Mouse (Mus musculus) mouse embryonic stem cell (cell line): ENCODE data around the gene Gm20517.

Experiments
- in situ Hi-C, 2 experiments: fragments of 300-500 bp; cut with MboI; formaldehyde crosslinking; loops; 1 replicate in 1 of 2; 3 replicates in 1 of 2; pipeline ENCODE4 v1.14.3; 2019 to 2020; ENCODE audit warnings: low sequenced_read_pairs in 2 of 2, low pct_unique_long_range_greater_than_20kb in 1 of 2, mixed read lengths in 1 of 2; ENCODE audit not compliant: unreplicated experiment in 1 of 2

Gm20517 gene

DNA sequence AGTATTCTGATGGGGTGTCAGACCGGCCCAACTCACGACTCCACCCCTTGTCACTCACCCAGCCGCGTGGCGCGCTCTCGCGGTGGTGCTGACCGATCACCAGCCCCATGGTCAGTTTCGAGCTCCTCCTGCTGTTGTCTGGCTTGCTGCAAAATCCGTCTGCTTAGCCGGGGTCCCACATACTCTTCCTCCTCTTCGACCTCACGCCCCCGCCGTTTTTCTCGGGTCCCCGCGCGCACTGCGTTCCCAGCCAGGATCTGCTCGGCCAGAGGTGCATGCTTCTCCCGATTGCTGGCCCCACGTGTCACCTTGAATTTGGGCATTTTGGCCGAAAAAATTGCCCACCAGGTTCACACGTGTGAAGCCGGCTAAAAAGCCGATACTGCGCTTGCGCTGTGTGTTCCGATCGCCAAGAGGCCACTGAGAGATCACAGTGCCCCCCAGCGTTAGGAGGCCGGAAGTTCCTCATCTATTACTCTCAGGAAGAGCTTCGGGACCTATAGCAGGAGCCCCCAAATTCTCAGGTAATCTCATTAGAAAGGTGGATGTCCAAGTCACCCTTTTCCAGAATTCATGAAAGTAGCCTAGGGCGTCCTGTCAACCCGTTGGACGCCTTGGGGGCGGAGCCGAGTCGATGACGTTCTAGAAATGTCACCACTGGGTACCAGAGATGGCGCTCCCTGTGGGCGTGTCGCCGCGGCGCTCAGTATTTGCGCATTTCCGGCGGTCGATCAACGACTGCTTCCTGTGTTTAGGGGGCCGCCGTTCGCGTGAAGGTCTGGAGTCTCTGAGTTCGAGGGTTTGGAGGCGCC is at the start of gene Gm20517, which contains the start of the genes Bysl and Med20:
Gene Gm20517 (plus strand): TSS at position 741 of the 812 bp plus-strand sequence.
Gene Bysl (minus strand): TSS at position 644 of the 812 bp plus-strand sequence.
Gene Med20 (plus strand): TSS at position 734 of the 812 bp plus-strand sequence.
- in situ Hi-C loops, result no loop called here

DNA sequence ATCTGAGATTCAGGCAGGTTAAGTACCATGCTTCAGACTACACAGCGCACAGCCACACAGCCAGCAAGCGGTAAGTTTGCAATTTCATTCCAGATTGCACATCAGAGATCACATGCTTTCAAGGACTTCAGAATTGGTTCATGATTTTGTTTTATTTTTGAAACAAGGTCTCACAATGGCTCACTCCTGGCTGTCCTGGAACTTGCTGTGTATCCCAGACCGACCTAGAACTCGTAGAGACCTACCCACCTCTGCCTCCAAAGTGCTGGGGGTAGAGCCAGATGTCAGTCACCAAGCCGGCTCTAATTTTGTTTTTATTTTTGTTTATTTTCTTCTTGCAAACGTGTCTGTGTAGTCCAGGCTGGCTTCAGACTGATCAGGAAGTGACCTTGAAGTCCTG is 48.5 kb upstream of the Gm20517 start:
- in situ Hi-C loops, result no loop called here

DNA sequence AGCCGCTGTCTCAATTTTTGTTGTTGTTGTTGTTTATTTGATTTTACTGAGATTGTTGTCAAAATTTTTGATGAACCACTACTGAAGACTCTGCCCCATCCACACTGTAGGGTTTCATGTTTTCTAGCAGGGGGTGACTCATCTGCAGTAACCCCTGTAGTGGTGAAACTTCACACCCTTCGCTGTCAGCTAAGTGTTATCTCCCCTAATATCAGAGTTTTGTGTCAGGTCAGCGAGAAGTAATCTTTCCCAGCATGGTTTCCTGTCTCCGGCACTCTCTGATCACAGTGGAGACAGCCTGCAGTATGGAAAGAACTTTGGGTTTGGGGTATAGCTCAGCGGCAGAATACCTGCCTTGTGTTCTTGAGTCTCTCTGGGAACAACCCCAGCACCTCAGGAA is 46.8 kb upstream of the Gm20517 start:
- in situ Hi-C loops, result loop anchor here in 1 of 2 experiments (5.0 kb wide), 1 partner anchor 52 kb away; no protein-coding TSS in a partner anchor

DNA sequence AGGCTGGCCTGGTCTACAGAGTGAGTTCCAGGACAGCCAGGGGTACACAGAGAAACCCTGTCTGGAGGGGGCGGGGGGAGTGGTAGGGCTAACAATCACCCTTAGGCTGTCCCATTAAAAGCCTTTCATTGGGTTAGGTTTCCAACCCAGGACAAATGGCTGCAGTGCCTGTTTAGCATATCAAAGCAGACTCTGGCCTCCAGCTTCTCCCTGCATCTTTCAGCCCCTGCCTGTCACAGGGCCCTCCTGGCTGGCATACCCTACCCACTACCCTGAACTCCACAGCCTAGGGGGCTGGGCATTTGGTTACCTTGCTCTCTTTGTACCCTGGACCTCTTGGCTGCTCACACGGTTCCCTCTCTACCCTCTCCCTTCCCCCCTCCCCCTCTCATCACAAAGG is 45.3 kb upstream of the Gm20517 start:
- in situ Hi-C loops, result loop anchor here in 1 of 2 experiments (5.0 kb wide), 1 partner anchor 54 kb away; no protein-coding TSS in a partner anchor

DNA sequence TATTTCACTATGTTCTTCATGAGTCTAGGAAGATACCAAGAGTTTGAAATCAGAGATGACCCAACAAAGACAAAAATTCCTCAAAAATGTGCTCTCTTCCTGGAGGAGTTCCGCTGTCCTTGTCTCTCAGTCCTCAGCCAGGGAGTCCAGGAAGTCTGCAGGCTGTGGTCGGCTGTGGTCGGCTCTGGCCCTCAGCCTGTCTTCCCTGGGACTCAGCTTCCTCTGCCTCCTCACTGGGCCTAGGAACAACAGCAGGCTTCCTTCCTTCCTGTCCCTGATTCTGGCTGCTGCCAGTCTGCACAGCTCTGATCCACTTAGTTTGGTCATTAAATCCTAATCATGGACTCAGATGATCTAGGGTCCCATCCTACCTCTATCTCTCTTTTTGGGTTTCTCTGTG is 44.1 kb upstream of the Gm20517 start:
- in situ Hi-C loops, result loop anchor here in 1 of 2 experiments (5.0 kb wide), 1 partner anchor 55 kb away; no protein-coding TSS in a partner anchor

DNA sequence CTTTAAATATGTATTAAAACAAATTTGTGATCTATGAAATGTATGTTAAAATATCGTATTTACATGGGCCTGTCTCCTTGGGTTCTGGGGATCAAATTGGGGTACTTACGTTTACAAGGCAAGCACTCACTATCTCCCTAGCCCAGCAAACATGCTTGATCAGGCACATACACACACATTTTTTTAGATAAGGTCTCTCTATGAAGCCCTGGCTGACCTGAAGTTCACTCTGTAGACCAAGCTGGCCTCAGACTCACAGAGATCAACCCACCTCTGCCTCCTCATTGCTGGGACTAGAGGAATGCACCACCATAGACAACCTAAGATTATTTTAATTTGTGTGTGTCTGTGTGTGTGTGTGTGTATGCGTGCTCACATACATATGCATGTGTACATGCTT is 43.0 kb upstream of the Gm20517 start:
- in situ Hi-C loops, result loop anchor here in 1 of 2 experiments (5.0 kb wide), 1 partner anchor 56 kb away; no protein-coding TSS in a partner anchor

DNA sequence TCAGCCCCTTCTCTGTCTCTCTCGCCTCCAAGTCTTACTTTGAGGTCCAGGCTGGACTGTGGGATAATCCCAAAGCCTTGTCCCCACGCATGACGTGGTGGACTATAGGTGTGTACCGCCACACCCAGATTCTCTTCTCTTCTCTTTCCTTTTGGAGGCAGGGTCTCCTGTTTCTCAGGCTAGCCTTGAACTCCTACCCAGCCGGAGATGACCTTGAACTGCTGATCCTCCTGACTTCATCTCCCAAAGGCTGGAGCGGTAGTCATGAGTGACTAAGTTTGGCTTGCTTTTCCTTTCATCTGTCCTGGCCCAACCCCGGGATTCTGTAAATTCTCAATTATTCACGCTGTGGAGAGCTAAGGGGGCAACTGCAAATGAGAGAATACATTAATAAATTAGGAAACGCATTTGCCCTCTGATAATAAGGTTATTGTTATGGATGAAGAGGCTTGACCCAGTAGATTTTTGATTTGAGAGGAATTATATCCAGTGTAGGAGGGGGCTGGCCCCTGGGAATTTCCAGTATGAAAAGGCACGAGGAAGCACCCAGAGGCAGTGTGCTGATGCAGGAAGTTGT is 42.4 kb upstream of the Gm20517 start:
- in situ Hi-C loops, result loop anchor here in 1 of 2 experiments (5.0 kb wide), 1 partner anchor 57 kb away; no protein-coding TSS in a partner anchor

DNA sequence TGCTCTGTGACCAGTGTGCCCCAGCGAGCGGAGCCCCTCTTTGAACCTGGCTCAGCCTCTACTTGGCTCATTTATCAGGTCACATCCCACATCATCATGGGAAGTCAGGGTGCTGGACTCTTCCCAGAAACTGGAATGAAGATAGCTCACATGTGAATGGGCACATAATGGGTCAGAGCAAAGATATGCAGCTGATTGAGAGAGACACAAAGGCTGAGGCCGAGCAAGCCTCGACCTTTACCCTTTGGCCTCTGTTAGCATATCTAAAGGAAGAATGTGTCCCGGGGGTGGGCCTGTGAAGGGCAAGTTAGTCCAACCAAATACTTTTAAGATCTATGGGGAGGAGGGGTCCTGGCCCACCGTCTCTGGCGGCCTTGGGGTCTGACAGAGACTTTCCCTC is 39.8 kb upstream of the Gm20517 start:
- in situ Hi-C loops, result no loop called here

DNA sequence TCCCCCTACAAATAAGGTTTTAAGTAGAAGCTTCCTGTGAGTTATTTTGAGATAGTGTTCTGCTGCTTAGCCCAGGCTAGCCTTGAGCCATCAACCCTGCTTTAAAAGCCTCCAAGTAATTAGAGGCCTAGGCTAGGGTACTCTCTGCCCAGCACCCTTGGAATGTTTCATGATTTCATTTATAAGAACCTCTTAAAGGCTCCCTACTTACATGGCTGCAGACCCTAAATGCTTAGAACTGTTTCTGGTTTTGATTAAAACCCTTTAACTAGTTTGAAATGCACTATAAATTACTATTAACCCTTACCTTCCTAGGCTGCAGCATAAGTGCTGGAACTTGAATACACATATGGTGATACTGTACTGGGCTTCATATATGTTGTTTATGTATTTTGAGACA is 39.0 kb upstream of the Gm20517 start:
- in situ Hi-C loops, result no loop called here

DNA sequence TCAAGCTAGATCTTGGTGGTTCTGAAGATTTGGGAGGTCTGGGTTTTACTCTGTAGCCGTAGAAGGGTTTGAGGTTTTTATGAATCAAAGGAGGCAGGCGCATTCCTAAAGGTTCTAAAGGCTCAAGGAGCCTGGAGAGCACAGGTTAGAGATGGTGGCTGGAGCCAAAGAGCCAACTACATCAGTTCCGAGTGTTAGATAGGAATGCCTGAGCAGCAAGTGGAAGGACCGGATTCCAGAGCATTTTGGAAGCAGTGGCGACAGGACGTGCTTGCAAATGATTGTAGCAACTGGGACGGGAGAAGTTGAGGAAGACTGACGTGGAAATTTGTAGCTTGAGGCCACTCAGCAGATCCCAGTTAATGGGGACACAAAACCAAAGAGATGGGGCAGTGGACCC is 37.4 kb upstream of the Gm20517 start:
- in situ Hi-C loops, result no loop called here

DNA sequence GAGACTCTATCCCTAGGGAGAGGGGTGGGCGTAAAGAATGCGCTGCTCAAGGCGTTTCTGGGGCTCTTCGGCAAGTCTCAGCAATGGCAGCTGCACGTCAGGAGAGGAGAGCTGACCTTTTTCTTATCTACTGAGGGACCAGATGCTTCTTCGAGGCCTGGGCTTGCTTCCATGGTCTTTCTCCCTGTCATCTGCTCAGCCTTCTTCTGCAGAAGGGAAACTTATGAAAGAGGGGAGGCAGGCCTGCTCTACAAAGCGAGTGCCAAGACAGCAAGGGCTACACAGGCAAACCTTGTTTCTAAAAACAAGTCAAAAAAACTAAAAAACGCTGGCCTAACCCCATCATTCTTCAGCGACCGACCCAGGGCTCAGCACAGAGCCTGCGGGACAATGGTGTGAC is 36.6 kb upstream of the Gm20517 start:
- in situ Hi-C loops, result no loop called here

DNA sequence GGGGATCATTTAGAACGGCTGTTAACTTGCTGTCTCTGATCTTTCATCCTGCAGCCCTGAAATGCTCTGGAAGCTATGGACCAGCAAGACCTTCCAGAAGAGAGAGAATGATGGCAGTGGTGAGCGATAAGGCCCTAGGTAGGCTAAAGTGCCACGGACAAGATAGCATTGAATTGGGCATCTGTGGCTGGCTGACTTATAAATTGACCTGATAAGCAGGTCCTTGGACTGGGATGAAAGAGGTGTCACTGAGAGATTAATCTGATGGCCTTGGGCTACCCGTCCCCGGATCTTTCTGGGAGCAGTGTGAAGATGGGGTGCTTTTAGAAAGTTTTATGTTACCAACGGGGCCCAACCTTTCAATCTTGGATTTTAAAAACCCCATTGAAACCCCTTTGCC is 32.7 kb upstream of the Gm20517 start:
- in situ Hi-C loops, result no loop called here

DNA sequence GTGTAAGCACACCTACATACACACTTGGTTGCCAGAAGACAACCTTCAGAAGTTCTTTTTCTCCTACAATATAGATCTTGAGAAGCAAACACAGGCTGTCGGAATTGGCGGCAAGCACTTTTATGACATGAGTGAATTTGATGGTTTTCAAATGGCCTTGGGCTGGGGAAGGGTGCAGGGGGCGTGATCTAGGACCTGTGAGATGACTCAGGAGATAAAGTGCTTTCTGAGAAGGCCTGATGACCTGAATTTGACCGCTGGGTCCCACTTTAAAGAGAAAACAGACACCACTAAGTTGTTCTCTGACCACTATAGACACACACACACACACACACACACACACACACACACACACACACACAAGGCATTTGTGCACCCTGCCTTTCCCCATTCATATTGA is 30.4 kb upstream of the Gm20517 start:
- in situ Hi-C loops, result loop anchor here in 1 of 2 experiments (5.0 kb wide), 1 partner anchor 54 kb away; no protein-coding TSS in a partner anchor

DNA sequence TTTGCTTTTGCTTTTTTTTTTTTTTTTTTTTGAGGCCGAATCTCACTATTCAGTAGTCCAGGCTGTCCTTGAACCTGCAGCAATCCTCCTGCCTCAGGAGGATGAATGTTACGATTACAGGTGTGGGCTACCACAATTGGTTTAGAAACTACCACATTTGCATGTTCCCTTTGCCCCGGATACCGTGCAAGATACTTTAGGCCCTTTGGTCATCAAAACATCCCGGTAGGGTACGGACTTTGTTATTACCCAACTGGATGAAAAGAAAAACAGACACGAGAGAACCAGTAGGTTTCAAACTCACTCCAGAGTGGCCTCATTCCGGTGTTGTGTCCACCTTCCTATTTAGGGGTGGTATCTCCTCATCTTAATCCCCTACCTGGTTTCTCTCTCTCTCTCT is 22.9 kb upstream of the Gm20517 start:
- in situ Hi-C loops, result no loop called here

DNA sequence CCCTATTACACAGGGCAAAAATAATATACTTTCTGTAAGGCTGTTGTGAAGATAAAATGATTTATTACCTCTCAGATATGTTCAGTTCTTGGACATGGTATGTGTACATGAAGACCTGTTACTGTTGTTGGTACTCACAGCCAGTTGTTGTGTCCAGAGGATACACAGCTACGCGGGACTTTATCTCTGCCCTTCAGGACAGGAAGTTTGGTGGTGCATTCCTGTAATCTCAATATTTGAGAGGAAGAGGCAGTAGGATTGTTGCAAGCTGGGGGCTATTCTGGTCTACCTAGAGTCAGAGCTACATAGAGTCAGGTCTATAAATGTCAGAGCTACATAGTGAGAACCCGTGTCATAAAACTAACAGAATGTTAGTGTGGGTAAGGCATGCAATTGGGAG is 20.3 kb upstream of the Gm20517 start:
- in situ Hi-C loops, result loop anchor here in 1 of 2 experiments (10.0 kb wide), 1 partner anchor 76 kb away; no protein-coding TSS in a partner anchor

DNA sequence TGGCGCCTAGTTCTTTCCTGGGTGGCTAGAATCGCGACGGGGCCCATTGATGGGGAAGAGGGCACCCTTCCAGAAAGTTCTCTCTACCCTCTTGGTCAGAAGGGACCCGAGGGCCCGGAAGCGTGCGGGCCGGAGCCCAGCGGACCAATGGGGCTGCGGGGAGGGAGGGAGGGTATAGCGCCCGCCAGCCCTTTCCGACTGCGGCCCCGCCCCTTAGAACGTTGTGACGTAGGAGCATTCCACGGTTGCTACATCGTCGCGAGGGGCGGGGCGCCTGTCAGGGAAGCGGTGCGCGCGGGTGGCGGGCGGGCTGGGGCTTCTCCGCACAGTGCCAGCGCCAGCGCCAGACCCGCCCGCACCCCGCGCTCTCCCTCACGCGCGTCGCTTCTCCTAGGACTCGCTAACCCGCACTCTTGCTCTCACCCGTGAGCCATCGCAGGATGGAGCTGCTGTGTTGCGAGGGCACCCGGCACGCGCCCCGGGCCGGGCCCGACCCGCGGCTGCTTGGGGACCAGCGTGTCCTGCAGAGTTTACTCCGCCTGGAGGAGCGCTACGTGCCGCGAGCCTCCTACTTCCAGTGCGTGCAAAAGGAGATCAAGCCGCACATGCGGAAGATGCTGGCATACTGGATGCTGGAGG is 18.1 kb upstream of the Gm20517 start:
- in situ Hi-C loops, result loop anchor here in 1 of 2 experiments (10.0 kb wide), 1 partner anchor 79 kb away; no protein-coding TSS in a partner anchor

DNA sequence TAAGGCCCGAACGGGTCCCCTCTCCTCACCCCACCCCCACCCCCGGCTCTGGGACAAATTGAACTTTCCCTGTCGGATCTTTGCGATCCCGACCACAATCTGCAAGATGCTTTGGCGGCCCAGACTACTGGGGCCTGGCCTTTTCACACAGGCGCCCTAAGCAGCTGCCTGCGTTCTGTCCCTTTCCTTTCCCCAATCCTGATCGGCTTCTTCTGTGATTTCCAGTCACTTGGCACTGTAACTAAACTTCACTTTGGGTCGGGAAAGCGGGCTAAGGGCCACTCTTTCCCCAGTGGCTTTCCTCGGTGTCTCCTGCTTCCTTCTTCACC is 17.6 kb upstream of the Gm20517 start:
- in situ Hi-C loops, result loop anchor here in 1 of 2 experiments (10.0 kb wide), 1 partner anchor 79 kb away; no protein-coding TSS in a partner anchor

DNA sequence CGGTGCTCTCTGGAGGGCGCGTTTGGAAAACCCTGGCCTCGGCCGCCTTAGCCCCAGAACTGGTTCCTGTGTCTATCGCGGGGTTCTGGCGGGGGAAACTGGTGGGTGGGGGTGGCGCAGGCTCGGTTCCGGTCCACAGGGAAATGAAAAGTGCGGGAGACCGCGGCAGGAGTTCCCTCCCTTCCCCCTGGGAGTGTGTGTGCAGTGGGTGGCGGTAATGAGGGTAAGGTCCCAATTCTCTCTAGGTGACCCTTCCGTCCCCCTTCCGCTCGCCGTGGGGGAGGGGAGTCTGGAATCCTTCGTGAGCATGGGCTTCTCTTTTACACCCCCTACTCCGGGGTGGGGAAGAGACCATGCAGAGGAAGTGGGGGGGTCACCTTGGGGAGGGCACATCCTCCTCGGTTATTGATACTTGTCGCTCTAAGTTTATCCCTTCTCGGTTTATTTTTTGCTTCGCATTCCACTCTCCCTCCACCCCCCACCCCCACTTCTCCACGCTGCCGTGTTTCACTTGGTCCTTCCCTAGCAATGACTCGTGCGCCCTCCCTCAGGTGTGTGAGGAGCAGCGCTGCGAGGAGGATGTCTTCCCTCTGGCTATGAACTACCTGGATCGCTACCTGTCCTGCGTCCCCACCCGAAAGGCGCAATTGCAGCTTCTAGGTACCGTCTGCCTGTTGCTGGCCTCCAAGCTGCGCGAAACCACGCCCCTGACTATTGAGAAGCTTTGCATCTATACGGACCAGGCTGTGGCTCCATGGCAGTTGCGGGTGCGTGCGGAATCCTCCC is 17.0 kb upstream of the Gm20517 start:
- in situ Hi-C loops, result loop anchor here in 1 of 2 experiments (10.0 kb wide), 1 partner anchor 80 kb away; no protein-coding TSS in a partner anchor
